Mouse (Mus musculus): ENCODE results near the gene Cux2. TPM values are rescaled to one million over a fixed set of nuclear protein-coding genes. Genes with fewer than 3 reads are reported as not detected.

The Cux2 gene
- polyA plus RNA-seq, 1 experiment from 2014 or later = 12.0 TPM

DNA sequence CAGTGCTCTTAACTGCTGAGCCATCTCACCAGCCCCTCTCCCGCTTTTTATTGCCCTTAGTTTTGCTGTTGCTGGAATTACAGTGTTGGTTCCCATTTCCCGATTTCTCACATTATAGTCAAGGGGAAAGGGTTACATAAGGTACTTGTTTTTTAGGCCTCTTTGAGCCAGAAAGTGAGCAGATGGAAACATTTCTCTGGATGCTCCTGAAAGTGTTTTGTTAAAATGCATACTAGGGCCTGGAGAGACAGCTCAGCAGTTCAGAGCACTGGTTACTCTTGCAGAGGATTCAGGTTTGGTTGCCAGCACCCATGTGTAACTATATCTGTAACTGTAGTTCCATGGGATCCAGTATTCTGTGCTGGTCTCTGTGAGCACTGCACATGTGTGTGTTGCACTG lies 241.7 kb downstream of the Cux2 start:
- Histone ChIP-seq H3K36me3 (peaks cover 98% of the 10 kb centered on the region), H3K9me3 (no peaks in the 10 kb centered on the region), H3K27ac (no peak overlapping the region), H3K4me3 (no peak overlapping the region), H3K4me1 (replicated peaks) (no peaks in the 10 kb centered on the region), H3K27me3 (ENCODE audit: insufficient read depth, poor library complexity, severe bottlenecking) (no peaks in the 10 kb centered on the region)
- DNase-seq (ENCODE audit: low spot score) = no peak
- WGBS = 89% methylated on average over 2 of the region's 2 CpGs

DNA sequence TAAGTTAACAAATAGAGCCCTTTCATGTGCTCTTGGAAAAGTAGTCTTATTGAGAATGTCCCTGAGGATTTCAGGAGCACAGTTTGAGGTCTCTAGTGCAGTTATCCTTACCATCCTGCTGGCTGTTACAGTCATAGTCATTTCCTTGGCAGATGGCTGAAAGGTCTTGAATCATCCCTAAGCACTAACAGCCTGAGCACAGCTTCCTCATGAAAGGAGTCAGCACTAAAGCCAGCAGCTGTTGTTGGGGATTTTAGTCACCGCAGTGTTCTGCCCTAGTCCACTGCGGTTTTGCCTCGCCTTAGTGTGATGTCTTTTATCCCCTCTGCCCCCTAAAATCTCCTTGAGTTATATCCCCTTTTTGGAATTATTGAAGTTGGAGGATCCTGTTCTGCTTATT lies 242.7 kb downstream of the Cux2 start:
- Histone ChIP-seq H3K4me3 (no peak overlapping the region), H3K9me3 (no peaks in the 10 kb centered on the region), H3K36me3 (peaks cover 98% of the 10 kb centered on the region), H3K27me3 (ENCODE audit: insufficient read depth, poor library complexity, severe bottlenecking) (no peaks in the 10 kb centered on the region), H3K4me1 (replicated peaks) (no peaks in the 10 kb centered on the region), H3K27ac (no peak overlapping the region)
- DNase-seq (ENCODE audit: low spot score) = no peak
- 92% methylated on average over 3 of the region's 3 CpGs for WGBS

Other genes with a start within 250 kb of the Cux2 start
- gene Sh2b3, start 212.5 kb downstream of the Cux2 start, polyA plus RNA-seq (2016; fragmentation: Nextera tagmentation; extraction: Ambion mirVana) = 9.3 and 11.1 TPM in 2 replicates
- gene Pheta1, start 201.1 kb downstream of the Cux2 start, polyA plus RNA-seq (2016; fragmentation: Nextera tagmentation; extraction: Ambion mirVana) = 44.8 and 54.5 TPM in 2 replicates
- 0.59 and 1.4 TPM in 2 replicates for gene Myl2, start 50.8 kb upstream of the Cux2 start, polyA plus RNA-seq (2016; fragmentation: Nextera tagmentation; extraction: Ambion mirVana)
- gene Ccdc63, start 90.7 kb upstream of the Cux2 start, polyA plus RNA-seq (2016; fragmentation: Nextera tagmentation; extraction: Ambion mirVana) = 0.12 TPM in 1 of 2 replicates, not detected in the other
- gene Ppp1cc, start 108.2 kb upstream of the Cux2 start, polyA plus RNA-seq (2016; fragmentation: Nextera tagmentation; extraction: Ambion mirVana) = 311 and 319 TPM in 2 replicates
- gene Hvcn1, start 156.7 kb upstream of the Cux2 start, polyA plus RNA-seq (2016; fragmentation: Nextera tagmentation; extraction: Ambion mirVana) = 9.6 and 11.9 TPM in 2 replicates
- gene Tctn1, start 214.4 kb upstream of the Cux2 start, polyA plus RNA-seq (2016; fragmentation: Nextera tagmentation; extraction: Ambion mirVana) = 5.2 and 6.0 TPM in 2 replicates
- gene Pptc7, start 234.3 kb upstream of the Cux2 start, polyA plus RNA-seq (2016; fragmentation: Nextera tagmentation; extraction: Ambion mirVana) = 6.5 and 8.4 TPM in 2 replicates